Mouse (Mus musculus) adrenal gland, adult 18-20 months (tissue): ENCODE measurements around the gene Odf4. TPM values are rescaled to one million over a fixed set of nuclear protein-coding genes. Genes with fewer than 3 reads are reported as not detected.
"Not testable (repeated sequence)": the region's sequence is repeated elsewhere in the genome, so short reads cannot be mapped to it uniquely, and the experiment has no call there.

Experiments used
- DNase-seq, 2 experiments: peaks; one replicate each; pipeline ENCODE4 v3.0.0; 2021 to 2022; ENCODE audit warnings: low spot score in 2 of 2
- long read RNA-seq, 2 experiments: library from polyadenylated mRNA; stranded (forward); transcript quantifications; one replicate each; pipeline ENCODE4 v2.0.0; 2021
- total RNA-seq, 2 experiments: library from RNA; stranded (reverse); gene quantifications; 1 replicate in 1 of 2; 2 replicates in 1 of 2; pipeline ENCODE4 v1.2.3; 2021

Gene Odf4
- under 1 TPM in 1 of 2 experiments, not detected in 1; 0.46 TPM for total RNA-seq
- long read RNA-seq, experiment 1 = 0 reads
- long read RNA-seq, experiment 2, partial matches to known transcripts = 0 of 1 reads
- long read RNA-seq, experiment 2, other reads (novel, unspliced or antisense) = 1 of 1 reads

DNA sequence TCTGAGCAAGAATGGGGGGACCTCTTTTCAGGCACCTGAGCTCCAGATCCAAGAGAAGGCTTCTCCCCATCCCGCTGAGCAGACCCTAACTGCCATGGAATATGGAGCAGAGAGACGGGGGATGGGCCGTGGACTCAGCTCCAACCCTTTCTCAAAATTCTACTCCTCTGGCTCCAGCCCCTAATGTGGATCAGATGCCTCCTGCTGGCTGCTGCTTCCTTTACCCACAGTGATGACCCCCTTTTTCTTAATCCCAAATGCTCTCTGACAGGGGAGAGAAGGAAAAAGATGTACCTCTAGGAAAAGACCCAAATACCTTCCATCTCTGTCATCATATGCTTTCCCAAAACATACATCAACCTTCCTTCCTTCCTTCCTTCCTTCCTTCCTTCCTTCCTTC is at the start of gene Odf4:
TSS of gene Odf4 (minus strand) at position 101 of the 400 bp plus-strand sequence.
- no peak for DNase-seq

DNA sequence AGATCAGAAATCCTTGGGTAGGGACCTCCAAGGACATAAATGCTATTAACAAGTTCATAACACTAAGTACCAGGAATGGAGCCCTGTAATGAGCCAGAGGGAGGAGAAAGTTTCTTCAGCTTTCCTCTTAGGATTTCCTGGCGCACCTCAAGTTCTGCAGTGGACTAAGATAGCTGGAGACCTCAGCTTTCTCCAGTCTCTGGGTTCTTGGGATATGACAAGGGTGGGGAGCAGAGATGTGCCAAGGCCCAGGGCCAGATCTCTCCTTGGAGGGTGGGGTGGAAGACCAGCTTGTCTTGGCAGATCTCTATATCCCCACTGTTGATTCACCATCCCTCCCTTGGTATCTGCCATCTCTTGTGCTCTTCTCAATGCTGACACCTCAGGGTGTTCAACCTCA is 48.7 kb upstream of the Odf4 start:
- DNase-seq = no peak

DNA sequence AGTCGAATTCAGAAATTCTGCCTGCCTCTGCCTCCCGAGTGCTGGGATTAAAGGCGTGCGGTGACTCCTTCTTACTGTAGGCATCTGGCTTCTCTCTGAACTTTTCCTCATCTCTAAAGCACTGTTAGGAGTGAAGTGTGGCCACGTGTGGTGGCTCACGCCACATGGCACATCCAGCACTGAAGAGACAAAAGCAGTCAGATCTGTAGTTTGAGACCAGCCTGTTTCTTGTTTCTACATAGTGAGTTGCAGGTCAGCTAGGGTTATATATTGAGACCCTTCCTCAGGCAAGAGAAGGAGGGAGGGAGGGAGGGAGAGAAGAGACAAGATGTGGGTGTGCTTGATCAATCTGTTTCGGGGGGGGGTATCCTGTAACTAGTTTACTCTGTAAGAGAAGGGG is 48.2 kb upstream of the Odf4 start, which contains the start of gene Rangrf:
TSS of gene Rangrf (minus strand) at position 101 of the 400 bp plus-strand sequence.
- DNase-seq = no peak

DNA sequence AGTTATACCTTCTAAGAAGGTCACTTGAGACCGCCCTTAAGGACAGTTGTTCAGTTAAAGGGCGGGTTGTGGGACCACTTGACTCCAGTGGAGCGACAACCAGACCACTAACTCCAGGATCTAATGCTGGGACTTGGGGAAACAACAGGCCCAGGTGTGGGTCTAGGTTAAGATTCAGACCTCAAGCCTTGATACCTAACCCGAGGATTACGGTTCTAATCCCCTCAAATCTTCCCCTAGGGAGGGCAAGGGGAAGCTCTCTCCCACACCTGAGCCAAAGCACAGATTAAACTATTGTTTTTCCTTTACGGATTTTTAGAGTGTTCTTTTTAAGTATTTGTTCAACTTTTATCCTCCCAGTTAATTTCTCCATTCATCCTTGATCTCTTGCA is 47.2 kb upstream of the Odf4 start:
- no peak for DNase-seq

DNA sequence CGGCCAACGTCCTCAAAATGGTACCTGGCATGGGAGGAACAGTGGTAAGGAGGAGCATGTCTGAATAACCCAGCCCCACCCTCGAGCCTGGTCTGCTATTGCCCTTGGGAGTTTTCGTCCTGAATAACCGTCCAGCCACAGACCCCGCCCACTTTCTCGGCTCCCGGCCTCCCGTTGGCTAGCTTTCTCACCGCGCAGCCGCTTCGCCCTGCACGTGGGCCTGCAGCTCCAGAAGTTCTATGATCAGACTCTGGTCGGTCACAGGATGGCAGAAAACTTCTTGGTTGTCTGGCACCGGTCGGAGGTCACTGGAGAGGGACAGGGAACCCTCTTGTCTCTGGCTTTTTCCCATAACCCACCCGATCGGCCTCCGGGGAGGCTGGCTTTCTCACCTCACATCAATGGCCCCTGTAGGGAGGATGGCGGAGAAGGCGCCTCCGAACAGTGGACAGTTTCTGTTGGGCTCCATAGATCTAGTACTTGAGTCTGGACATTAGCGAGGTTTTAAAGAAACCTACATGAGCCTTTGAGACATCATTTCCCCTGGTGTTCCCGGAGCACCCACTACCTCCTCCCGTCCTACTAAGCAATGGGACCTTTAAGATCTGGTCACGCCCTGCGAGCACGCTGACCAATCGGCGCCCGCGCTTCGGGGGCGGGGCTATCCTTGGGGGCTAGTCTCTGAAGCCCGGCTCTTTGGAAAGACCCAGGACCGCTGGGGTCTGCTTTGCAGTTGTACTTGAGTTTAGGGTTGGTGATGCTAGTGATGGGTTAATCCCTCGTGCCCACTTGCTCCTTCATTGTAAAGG is 46.6 kb upstream of the Odf4 start:
- DNase-seq = peak; percentile 84 to 86

DNA sequence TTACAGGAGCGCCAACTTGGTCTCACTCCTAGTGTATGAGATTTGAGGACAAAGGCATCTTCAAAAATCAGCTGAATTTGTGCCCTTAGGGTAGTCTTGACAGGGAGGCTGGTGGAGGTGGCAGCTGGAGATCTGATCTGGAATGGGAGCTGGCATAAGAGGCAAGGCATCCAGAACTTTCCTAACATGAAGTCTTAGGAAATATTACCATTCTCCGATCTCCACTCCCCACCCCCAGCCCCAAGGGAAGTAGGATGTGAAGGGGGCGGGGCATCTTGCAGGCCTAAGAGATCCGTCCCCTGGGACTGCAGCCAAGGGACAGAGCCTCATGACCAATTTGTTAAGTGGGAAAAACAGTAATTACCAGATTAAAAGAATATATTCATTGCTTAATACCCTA is 43.4 kb upstream of the Odf4 start:
- no peak for DNase-seq

DNA sequence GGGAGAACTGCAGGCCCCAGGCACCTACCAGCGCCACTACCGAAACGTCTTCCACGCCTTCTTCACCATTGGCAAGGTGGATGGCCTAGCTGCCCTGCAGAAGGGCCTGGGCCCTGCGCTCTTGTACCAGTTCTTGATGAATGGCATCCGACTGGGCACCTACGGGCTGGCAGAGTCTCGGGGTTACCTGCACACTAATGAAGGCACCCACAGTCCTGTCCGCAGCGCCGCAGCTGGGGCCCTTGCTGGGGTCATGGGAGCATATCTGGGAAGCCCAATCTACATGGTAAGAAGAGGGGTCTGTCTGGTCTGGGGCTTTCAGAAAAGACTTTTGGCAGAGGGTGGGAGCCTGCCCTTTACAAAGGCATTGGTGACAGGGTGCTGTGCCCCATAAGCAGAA is 41.9 kb upstream of the Odf4 start:
- no peak for DNase-seq

DNA sequence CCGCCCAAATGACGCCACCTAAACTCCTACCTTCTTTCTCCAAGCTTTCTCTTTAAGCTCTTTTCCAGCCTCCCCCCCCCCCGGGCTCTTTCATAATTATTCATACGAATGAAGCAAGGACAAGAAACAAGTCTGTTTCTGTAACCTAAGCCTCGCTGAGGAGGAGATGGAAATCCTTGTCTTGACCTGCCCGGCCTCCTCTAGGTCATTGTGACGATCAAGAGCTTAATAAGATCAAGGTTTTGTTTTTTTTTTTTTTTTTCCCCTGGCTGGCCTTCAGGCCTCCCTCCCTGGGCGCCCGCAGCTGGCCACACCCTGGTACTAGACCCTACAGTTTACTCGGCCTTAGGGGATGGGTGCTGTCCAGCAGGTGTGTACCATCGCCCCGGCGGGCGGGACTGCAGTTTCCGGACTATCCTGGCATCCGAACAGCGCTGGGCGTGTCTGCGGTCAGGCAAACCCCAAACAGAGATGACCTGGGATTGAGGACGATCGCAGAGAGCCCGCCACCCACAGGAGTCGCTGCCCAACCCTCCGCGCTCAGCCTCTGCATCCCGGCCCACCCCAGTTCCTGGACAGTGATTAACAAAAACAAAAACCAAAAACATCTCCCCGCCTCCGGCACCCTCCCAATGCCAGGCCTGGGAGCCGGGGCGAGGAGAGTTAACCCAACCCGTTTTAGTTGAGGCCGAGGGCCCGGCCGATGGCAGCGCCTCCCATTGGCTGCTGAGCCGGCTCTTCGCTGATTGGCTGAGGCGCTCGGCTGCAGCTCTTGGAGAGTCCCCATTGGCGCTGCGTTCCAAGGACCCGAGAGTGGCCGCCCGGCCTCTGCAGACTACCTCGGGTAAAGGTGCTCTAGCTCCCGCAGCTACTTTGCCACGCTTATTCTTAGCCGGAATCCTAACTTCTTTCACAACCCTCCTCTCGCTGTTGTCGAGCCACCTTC is 40.7 kb upstream of the Odf4 start, which contains the start of gene Slc25a35:
TSS of gene Slc25a35 (plus strand) at position 795 of the 946 bp plus-strand sequence.
- DNase-seq = peak; percentile 85 to 87

DNA sequence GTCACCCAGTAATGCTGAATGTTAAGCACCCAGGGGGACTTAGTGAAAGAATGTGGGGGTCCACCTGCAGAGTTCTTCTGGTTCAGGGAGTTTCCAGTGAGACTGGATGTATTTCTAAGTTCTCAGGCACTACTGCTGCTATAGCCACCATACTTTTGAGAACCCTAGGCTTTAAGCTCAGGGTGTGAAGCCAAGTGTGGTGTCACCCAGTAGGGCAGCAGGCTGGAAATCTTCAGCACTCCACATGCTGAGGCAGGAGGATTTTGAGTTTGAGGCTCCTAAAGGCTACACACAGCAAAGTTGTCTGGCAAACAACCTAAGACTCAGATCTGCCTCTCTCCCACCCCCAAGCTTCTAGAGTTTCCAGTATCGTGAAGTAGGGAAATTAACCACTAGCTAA is 39.7 kb upstream of the Odf4 start:
- DNase-seq = no peak

DNA sequence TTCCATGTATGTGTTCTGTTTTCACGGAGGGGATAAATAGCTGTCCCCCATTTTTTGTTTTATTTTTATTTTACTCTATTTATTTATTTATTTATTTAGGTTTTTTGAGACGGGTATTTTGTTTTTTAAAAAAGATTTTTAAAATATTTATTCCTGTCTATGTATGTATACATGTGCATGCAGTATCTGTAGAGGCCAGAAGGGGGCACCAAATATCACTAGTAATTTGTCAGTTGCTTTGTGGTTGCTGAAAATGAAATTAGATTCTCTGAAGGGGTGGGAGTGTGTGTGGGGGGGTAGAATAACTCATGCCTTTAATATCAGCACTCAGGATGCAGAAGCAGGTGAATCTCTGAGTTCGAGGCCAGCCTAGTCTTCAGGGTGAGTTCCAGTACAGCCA is 39.0 kb upstream of the Odf4 start:
- DNase-seq = peak in 1 of 2 experiments; percentile 59

DNA sequence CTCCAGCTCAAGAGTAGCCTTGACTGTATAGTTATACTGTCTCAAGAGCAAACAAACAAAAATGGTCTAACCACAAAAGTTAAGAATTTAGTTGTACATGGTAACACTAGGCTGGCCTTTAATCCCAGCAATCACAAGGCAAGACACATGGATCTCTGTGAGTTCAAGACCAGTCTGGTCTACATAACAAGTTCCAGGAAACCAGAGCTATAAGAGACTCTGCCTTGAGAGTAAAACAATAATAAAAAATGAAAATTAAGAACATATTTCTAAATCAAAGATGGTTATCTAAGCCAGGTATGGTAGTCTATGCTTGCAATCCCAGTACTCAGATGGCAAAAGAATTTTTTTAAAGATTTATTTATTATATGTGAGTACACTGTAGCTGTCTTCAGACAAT is 38.2 kb upstream of the Odf4 start:
- DNase-seq = no peak

DNA sequence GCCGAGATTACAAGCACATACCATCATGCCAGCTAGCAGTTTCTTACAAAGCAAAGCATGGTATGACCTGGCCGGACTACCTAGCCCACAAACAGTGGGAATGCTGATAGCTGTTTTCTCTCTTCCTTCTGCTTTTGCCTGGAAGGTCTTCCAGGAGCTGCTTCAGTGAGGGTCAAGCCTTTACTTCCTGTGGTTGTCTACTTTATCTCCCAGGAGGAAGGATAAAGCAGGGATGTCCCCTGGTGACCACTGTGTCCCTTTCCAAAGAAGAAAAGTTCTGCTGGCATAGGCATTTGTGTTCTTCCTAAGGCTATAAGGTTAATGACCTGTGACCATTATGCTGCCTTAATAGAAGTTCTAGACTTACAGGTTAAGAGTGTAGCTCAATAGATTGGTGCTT is 36.5 kb upstream of the Odf4 start:
- no peak for DNase-seq

DNA sequence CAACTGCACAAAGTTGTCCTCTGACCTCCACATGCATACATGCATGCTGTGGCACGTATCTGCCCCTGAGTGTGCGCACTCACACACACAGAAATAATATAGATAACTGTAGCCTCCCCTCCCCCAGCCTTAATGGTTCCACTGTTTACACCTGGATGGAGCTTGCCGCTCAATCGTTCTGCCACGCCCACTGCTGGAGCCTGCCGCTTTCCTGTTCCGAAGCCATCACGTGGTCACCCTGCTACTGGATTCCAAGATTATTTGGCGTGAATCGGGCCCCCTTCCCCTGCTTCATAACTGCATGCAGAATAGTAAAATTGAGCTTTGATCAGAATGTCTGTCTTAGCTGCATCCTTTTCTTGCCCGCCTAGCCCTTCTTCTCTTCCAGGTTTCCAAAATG is 35.3 kb upstream of the Odf4 start:
- not testable (repeated sequence) for DNase-seq

DNA sequence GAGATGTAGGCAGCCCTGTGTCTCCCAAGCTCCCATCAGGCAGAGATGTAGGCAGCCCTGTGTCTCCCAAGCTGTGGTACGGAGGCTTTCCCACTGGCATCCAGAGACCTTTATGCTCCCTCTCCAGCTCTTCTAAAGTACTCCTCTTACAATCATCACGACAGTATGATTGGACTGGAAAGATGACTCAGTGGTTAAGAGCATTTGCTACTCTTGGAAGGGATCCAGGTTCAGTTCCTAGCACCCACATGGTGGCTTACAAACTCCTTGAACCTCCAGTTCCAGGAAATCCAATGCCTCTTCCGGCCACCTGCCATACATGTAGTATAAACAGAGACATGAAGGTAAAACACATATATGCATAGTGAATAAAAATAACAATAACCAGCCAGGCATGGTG is 34.7 kb upstream of the Odf4 start:
- no peak for DNase-seq

DNA sequence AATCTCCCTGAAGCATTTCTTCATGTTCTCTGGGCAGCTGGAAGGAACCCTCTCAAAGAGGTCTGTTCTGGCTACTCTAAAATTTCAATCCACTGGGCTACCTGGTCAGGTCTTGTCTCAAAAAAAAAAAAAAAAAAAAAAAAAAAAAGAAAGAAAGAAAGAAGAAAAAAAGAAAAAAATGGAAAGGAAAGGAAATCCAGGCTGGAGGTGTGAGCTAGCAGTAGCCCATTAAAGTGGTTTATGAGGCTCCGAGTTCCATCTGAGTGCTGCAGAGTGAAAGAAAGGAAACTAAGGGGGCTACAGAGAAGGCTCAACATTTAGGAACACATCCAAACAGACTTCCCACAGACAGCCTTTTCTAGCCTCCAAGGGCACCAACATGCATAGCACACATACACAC is 31.1 kb upstream of the Odf4 start:
- DNase-seq = no peak

DNA sequence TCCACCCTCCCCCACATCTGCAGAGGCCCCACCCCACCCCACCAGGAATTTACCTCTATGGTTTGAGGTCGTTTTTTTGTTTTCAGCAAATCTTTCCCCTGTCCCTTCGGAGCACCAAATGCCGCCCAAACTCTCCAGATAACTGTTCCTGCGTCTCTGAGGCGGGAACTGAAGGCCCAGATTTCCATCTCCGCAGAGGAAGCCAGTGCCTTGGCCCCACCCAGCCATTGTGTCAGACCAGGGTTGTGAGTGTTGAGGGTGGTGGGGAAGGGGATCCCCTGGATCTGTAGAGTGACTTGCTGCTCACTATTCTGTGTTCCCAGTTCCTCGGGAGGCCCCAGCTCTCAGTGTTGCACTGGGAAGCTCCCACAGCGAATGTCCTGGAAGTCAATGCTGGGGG is 30.4 kb upstream of the Odf4 start, which contains the start of gene Arhgef15:
TSS of gene Arhgef15 (minus strand) at position 173 of the 400 bp plus-strand sequence.
- DNase-seq = no peak

DNA sequence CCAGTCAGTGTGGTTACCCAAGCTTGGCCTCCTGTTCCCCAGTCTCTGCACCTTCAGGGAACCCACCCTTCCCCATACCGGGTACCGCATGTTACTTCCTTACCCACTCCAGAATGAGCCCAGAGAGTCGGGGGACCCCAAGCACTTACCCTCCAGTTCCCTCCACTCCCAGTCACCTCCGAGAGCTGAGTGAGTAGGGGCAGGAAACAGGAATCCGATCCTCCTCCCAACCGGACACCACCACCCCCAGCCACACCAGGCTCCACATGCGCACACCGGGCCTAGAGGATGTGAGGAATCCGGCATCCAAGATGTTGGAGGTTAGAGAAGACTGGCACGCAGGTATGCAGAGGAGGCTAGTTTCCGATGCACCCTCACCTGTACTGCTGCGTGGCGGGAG is 29.8 kb upstream of the Odf4 start:
- no peak for DNase-seq

DNA sequence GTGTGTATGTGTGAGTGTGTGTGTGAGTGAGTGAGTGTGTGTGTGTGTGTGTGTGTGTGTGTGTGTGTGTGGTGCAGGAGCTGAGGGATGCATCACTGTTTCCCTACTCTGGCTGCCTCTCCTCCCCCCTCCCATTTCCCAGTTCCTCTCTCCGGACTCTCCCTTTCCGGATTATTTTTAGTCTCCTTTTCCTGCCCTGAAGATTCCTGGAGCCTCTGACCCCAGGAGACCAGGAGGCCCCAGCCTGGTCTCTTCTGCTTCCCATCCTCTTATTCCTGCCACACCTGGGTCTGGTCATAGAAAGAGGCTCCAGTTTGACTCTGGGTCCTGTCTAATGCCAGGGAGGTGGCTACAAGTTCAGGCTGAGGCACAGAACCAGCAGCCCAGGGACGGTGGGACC is 29.2 kb upstream of the Odf4 start:
- DNase-seq = no peak

DNA sequence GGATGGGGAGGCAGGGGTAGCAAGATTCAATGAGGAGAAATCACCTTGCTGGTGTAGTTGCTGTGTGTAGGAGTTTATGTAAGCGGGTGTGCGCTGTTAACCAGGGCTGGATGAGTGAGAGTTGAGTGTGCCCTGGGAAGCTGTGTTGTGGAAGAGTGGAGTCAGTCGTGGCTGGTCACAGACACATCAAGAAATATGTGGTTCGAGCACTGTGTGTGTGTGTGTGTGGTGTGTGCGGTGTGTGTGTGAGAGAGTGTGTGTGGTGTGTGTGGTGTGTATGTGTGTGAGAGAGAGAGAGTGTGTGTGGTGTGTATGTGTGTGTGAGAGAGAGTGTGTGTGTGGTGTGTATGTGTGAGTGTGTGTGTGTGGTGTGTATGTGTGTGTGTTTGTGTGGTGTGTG is 28.6 kb upstream of the Odf4 start:
- no peak for DNase-seq

DNA sequence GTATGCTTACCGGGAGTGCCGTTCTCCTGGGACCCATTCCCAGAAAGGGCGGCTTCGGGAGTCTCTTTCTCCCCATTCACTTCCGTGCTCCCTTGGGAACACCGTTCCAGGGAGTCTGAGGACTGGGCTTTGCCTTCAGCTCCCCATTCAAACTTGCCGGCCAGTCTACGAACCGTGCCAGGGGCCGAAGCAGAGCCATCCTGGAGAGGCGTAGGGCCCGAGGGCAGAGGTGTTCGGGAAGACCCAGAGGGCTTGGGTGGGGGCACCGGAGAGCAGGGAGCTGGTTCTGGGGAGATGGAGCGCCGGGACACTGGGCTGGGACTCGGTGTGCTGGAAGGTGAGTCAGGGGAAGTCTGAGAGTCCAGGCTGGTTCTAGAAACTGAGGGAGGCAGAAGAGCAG is 27.5 kb upstream of the Odf4 start:
- no peak for DNase-seq

DNA sequence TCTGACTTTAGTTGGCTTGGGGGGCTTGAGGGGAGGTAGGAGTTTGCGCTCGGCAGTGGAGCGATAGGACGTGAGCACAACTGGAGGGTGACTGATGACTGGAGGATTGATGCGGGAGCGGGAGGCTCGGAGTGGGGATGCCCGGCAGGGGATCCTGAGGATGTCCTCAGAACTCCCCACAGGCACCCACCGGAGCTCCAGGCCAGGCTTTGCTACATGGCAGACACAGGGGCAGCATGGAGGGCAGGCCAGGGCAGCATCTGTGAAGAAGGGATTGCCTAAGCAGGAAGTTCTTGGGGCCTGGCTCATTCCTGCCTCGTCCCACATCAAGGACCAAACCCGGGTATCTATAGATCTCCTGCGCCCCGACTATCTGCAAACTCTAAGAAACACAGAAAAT is 27.0 kb upstream of the Odf4 start:
- DNase-seq = no peak

DNA sequence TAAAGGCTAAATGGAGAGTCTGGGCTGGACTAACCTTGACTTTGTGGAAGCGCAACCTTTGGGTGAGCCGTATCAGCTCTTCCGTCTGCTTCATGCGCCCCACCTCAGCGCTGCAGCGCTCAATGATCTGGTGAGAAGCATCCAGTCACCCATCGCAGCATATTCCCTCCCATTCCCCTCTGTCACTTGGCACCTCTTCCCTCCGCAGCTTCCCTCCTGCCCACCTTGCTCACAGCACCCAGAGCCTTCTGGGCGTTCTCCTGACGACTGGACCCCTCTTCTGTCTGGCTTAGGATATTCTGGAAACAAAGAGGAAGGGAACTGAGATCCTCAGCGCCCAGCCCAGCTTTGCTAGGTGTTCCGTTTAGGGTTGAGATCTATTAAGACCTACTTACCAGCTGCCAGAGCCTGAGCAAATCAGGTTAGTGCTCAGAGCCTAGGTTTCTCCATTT is 20.7 kb upstream of the Odf4 start:
- no peak for DNase-seq
